Mouse (Mus musculus): ENCODE measurements around the gene Sf3a2.

DNA sequence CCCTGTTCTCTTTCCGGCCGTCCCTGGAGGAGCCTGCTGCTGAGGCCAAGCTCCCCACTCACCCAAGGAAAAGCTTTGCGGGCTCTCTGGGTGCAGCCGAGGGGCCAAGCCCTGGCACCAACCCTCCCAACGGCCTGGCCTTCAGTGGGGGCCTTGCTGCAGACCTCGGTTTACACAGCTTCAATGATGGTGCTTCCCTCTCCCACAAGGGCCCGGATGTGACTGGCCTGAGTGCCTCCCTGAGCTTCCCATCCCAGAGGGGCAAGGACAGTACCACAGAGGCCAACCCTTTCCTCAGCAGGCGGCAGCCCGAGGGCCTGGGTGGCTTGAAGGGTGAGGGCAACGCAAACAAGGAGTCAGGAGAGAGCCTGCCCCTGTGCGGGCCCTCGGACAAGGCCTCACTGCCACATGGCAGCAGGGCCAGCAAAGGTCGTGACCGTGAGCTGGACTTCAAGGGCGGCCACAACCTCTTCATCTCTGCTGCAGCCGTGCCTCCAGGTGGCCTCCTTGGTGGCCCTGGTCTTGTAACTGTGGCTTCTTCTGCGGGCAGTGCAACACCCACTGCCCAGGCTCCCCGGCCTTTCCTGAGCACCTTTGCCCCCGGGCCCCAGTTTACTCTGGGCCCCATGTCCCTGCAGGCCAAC lies 7.1 kb upstream of the Sf3a2 start:
- TF ChIP-seq GATA1 (IDR thresholded peaks at IDR 0.05; ENCODE audit: borderline replicate concordance, low read length) (no peak), FLI1 (IDR thresholded peaks at IDR 0.05; ENCODE audit: low read length) (no peak)
